ENCODE assay signal across 13 mouse cellular contexts in the genomic region with DNA sequence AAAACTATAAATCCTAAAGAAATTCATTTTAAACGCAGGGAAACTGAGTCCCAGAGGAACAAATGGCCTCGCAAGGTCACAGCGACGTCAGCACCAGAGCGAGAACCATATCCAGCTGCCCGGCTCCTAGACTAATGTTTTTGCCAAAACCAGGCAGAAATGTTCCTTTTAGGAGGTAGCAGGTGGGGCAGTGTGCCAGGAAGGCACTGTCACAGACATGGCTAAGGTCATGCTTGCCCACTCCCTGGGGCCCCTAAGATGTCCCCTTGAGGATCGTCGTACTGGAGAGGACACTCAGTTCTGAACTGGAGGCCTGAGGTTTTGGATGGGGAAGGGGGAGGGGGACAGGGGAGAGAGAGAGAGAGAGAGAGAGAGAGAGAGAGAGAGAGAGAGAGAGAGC.
"Had no signal": no experiment of that assay in that cellular context is flagged by ENCODE, and none has a peak within 500 bp of the region (broad histone marks: within the 10 kb centered on the region; RNA-seq: fewer than 3 reads in every experiment).

No protein-coding gene starts in this region.

- DNase-seq: lung, adult 18-20 months; lung, embryonic 14.5 days; lung, postnatal 10 days; lung, postnatal 4 days; midbrain, embryonic 14.5 days; right cerebral cortex, postnatal 14 days; thymus, adult 2 months; thymus, postnatal 25 days had no signal

- H3K4me3 ChIP-seq: midbrain, embryonic 12.5 days; neural tube, embryonic 12.5 days; stomach, embryonic 15.5 days had no signal

- ATAC-seq: midbrain, embryonic 16.5 days had no signal

- H3K27ac ChIP-seq: midbrain, embryonic 12.5 days; neural tube, embryonic 12.5 days; stomach, embryonic 15.5 days; stomach, postnatal 0 days had no signal
